Mouse (Mus musculus) common myeloid progenitor, adult 5-6 weeks (primary cell): ENCODE results near the gene Hhipl2. TPM values are rescaled to one million over a fixed set of nuclear protein-coding genes. Genes with fewer than 3 reads are reported as not detected.
"Not testable (repeated sequence)": the region's sequence is repeated elsewhere in the genome, so short reads cannot be mapped to it uniquely, and the experiment has no call there.

ENCODE experiments used
- ATAC-seq: replicated peaks from 2 replicates; pipeline ENCODE4 v1.8.0; 2016; ENCODE audit warnings: low read depth, mild to moderate bottlenecking, moderate TSS enrichment, inconsistent platforms; ENCODE audit not compliant: poor library complexity, severe bottlenecking
- total RNA-seq: library from RNA; stranded (forward); fragments of 200-1000, 187-1606 nt; gene quantifications from 2 replicates; pipeline ENCODE4 v1.2.3, GENCODE M21; 2017

The Hhipl2 gene
- total RNA-seq: not detected in 2 replicates

DNA sequence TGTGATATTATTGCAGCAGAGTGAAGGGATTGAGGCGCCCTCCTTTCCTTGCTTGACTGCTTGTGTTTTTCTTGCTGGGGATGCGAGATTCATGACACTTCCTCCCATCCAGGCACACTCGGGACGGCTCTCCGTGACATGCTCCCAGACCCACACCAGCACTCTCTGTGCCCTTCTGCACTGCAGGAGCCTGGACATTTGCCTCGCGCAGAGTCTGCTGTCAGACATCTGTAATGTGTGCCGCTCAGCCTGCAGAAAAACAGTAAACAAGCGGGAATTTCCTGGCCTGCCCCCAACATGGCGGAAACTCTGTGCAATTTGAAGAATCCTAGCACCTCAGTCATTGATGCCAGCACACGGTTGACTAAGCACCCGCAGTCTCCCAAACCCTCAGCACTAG lies at the start of gene Hhipl2:
Gene Hhipl2, plus strand, starts transcription at position 343 of the 400 bp plus-strand sequence.
- ATAC-seq: no peak

GRCm38 (mm10) chr1:183368601-183369400 lies 49.2 kb upstream of the Hhipl2 start:
- peak; percentile 7; the same call in 1 of the 2 replicates for ATAC-seq

- peak; percentile 98 for ATAC-seq
Observed at GRCm38 (mm10) chr1:183369427-183370014, 48.5 kb upstream of the Hhipl2 start, which contains the start of gene Mia3. Gene Mia3, minus strand, starts transcription at chr1:183369553.

DNA sequence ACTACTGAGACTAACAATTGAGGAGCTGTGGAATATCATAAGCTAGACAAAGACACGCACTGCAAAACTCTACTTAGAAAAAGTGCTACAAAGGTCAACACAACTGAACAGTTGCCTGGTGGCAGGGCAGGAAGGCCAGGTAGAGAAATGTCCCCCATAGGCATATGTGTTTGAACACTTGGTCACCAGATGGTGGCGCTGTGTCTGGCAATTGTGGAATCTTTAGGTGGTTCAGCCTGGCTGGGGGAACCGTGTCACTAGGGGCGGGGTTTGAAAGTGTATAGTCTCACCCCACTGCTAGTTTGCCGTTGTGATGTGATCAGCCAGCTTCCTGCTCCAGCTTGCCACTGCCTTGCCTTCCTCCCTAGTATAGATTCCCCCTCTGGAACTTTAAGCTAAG lies 43.3 kb upstream of the Hhipl2 start:
- ATAC-seq: no peak

GRCm38 (mm10) chr1:183377045-183377444 lies 41.0 kb upstream of the Hhipl2 start:
- ATAC-seq: no peak

- ATAC-seq: peak; percentile 36; the same call in 1 of the 2 replicates
Observed at GRCm38 (mm10) chr1:183378321-183378941, 39.6 kb upstream of the Hhipl2 start.

GRCm38 (mm10) chr1:183379376-183379775 lies 38.6 kb upstream of the Hhipl2 start:
- ATAC-seq: not testable (repeated sequence)

DNA sequence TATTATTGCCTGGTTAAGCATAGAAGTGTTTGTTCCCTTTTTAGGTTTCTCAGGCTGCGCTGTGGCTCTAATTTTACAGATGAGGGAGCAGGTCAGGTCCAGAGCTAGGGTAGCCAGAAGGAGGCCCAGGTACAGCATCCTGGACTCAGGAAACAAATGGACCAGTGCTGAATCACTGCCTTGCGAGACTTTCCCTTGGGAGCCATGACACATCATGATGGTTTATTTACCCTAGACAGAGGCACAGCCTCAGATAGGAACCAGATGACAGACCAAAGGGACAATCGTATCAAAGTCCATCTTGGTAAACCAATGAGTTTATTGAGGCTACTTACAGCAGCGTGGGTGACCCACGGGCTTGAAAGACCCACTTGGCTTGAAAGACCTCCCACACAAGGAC lies 36.2 kb upstream of the Hhipl2 start:
- no peak for ATAC-seq

GRCm38 (mm10) chr1:183382621-183383020 lies 35.4 kb upstream of the Hhipl2 start:
- no peak for ATAC-seq

- ATAC-seq: not testable (repeated sequence)
Observed at GRCm38 (mm10) chr1:183387421-183387820, 30.6 kb upstream of the Hhipl2 start.

DNA sequence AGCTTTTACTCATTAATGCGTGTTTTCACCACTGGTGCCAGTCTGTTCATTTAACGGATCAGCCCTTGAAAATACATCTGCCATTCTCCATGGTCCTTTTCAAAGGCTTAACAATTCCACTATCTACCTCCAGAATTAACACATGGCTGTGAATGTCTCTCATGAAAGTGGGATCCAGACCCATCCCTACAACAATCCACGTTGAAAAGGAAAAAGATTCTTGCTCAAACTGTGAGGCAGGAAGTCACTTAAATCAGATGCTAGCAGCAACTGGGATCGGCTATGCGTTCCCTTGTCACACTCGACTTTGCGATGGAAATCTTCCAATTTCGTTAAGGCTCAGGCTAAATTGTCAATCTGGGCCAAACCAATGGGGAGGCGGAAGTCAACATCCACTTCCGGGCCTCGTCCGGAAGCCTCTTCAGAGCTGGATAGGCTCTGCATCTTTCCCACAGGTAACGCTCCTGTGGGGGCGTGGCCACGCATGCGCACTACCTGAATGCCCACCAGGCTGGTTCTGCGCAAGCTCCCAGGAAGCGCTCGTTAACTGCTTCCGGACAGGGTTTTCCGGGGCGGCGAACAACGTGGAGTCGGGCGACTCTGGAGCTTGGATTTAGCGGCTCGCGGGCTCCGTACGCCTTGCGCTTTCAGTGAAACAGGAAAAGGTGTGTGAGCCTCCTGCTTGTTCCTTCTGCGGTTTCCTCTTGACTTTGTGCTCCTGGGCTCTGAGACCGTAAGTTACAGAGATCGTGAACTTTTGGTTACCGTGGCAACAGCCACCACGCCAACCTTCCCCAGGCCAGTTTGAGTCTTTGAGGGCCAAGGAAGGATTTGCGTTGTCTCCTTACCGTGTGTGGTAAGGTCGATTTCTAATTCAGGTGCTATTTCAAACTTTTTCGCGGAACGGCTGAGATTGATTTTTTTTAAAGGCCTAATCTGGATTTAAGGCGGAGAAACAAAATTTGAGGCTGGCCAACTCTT lies 29.3 kb upstream of the Hhipl2 start, which contains the start of gene Taf1a:
Gene Taf1a, plus strand, starts transcription at position 556 of the 981 bp plus-strand sequence.
- ATAC-seq: peak; percentile 97

DNA sequence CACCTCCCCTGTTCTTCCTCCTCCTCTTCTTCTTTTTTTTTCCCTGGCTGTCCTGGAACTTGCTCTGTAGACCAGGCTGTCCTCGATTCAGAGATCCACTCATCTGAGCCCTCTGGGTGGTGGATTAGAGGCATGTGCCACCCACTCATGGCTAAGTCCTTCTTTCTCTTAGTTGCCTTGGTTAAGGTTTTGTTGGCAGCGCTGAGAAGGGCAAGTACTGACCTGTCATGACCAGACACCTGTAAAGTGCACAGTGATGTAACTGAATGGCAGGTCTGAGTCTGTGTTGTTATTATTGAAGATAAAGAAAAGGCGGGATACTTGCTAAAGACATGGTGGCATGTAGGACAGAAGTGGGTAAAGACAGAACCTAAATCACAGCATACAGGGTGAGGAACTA lies 14.6 kb upstream of the Hhipl2 start:
- ATAC-seq: no peak

DNA sequence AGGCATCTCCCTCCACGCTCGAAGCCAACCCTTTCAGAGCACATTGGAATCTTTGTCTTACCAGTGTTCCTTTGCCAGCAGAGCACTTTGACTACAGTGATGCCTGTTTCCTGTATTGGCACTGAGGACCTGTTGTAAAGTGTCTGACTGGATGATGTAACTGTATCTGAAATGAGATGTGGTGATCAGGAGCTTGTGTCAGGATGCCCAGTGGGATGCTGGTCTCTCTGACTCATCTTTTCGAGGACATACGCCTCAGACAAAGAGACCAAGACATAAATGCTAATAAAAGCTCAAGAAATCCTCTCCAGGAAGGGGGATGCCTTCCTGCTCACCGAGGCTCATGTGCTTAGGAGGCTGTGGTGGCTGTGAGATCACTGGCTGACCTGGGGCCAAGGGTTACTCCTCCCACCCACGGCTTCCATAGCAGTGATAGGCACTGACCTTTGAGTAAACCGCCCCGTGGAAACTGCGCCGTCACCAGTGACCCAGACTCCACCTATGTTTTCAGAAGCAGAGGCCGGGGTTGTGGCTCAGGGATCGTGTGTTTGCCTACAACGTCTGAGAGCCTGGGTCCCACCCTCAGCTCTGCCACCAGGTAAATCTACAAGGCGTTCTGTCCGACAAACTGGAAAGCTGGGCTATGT lies 3.8 kb upstream of the Hhipl2 start:
- no peak for ATAC-seq

- no peak for ATAC-seq
Observed at GRCm38 (mm10) chr1:183419741-183420140, 1.7 kb downstream of the Hhipl2 start.

DNA sequence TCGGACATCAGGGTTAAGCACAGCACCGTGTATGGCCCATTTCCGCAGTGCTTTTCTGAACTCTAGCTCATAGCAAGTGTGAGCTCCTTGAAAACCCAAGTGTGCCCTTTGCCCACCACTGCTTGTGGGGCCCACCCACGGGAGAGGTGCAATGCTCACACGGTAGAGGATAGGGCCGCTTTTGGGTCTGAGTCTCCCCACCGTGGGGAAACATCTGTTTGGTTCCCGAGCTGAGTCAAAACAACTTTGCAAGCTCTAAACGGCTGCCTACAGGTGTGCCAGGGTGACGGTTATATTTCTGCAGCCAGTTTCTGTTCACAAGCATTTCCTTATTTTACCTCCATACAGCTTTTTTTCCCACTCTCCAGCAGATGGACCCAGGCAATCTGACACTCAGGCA lies 2.3 kb downstream of the Hhipl2 start:
- no peak for ATAC-seq

DNA sequence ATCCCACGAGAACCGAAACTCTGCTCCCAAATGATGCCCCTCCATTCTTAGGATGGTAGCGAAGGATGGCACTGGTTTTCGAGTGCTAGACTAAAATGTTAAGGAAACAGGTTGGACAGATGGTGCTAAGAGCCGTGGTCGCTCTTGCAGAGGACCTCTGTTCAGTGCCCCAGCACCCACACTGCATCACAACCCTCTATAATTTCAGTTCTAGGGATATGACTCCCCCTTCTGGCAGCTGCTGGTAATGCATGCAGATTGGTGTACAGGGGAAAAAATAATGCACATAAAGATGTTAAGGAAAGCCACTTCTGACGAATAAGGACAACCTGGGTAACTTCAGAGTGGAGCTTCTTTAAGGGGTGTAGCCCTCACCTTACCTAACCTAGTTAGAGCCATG lies 6.1 kb downstream of the Hhipl2 start:
- no peak for ATAC-seq

DNA sequence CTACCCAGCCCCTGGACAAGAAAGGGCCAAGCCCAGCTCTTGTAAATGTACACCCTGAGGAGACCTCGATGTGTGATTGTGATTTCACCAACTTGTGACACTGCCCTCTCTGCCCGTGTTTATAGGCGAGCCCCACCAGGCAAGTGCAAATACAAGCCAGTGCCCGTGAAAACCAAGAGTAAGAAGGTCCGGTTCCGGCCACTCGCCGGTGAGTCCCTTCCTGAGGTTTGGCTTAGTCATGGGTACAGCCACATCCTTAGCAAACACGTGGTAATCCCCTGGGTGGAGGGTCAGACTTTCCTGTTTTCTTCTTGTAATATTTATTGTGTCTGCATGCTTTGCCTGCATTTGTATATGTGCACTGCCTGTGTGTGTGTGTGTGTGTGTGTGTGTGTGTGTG lies 16.9 kb downstream of the Hhipl2 start:
- ATAC-seq: no peak

GRCm38 (mm10) chr1:183439036-183439435 lies 21.0 kb downstream of the Hhipl2 start:
- ATAC-seq: peak; percentile 88

DNA sequence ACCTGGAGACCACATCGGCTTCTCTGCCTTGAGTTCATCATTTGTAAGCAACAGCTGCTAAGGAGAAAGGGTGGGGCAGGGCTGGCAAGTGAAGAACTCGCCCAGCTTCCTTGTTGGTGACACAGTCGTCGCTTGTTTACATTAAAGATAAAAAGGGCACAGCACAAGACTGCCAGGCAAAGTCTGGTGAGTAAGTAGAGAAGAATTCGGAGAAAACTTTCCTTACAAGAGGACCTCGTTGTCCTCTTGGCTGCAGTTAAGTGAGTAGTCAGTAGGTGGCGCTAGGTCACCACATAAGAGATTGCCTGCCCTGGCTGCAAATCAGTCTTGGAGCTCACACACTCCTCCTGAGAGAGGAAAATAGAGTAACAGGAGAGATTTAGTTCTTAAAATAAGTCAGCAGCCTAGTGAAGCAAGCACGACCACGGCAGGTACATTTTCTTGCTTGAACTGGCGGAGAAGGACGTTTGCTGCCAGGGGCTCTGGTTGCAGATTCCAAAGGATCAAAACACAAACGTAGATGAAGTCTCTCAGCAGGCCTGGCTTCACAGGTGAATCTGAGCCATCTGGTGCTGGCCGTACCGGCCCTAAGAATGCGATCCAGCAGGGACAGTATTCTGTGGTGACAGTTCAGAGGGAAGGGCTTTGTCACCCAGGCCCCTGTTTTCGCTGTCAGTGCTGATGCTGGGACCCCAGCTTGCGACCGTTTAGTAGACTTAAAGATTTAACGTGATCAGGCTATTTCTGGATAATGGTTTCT lies 24.2 kb downstream of the Hhipl2 start:
- peak; percentile 92 for ATAC-seq
